Mouse (Mus musculus) heart, adult 2 months (tissue): ENCODE results near the gene Lrrc10b. TPM values are rescaled to one million over a fixed set of nuclear protein-coding genes. Genes with fewer than 3 reads are reported as not detected.

Source experiments
- DNase-seq, 2 experiments: peaks; one replicate each; pipeline ENCODE4 v3.0.0; 2021
- H3K27ac ChIP-seq: fragments of 200-600 bp; 2 replicates; pipeline ENCODE4 v1.8.1; 2022
- H3K27me3 ChIP-seq: fragments of 200-500 bp; 2 replicates; pipeline ENCODE4 v1.6.1; 2012; ENCODE audit warnings: mild to moderate bottlenecking, low read length, inconsistent platforms, mixed read lengths; ENCODE audit not compliant: control insufficient read depth, insufficient read depth
- H3K36me3 ChIP-seq: fragments of 200-500 bp; 2 replicates; pipeline ENCODE4 v1.6.1; 2012; ENCODE audit warnings: low read length, inconsistent platforms; ENCODE audit not compliant: control insufficient read depth, insufficient read depth
- H3K4me1 ChIP-seq: fragments of 200-500 bp; 2 replicates; pipeline ENCODE4 v1.6.1; 2011; ENCODE audit warnings: low read length; ENCODE audit not compliant: control insufficient read depth, insufficient read depth
- H3K4me3 ChIP-seq: fragments of 200-600 bp; 2 replicates; pipeline ENCODE4 v1.8.1; 2022
- H3K79me2 ChIP-seq: fragments of 200-500 bp; replicated peaks from 2 replicates; pipeline ENCODE4 v1.6.1; 2012; ENCODE audit warnings: mild to moderate bottlenecking, inconsistent platforms, low read length, moderate library complexity, mixed read lengths; ENCODE audit not compliant: control insufficient read depth, insufficient read depth
- H3K9ac ChIP-seq: fragments of 200-500 bp; 2 replicates; pipeline ENCODE4 v1.6.1; 2012; ENCODE audit warnings: low read depth, mild to moderate bottlenecking, control low read depth, inconsistent platforms, low read length, mixed read lengths
- CTCF ChIP-seq: fragments of 200-600 bp; IDR thresholded peaks from 2 replicates; pipeline ENCODE4 v1.8.1; 2022; ENCODE audit warnings: antibody characterized with exemption, mild to moderate bottlenecking, moderate library complexity
- EP300 ChIP-seq: fragments of 200-500 bp; IDR thresholded peaks from 2 replicates; pipeline ENCODE4 v1.6.1; 2011; ENCODE audit warnings: low read depth, low read length, control low read depth; ENCODE audit not compliant: insufficient read depth
- POLR2A ChIP-seq: fragments of 200-500 bp; IDR thresholded peaks from 2 replicates; pipeline ENCODE4 v1.6.1; 2011; ENCODE audit warnings: mild to moderate bottlenecking, low read depth, low read length, control low read depth; ENCODE audit not compliant: insufficient read depth
- WGBS: fragments of 180-500 bp; shearing (Covaris S2); methylation state at CpG from one replicate; pipeline ENCODE4 v1.1.7; 2018; 5-methylcytosine and 5-hydroxymethylcytosine counted together
- intact Hi-C: fragments of 180-260 bp; cut with DNase I; formaldehyde crosslinking; loops from one replicate; pipeline ENCODE4 v1.15.1; 2025
- polyA plus RNA-seq: library from polyadenylated mRNA; depleted of rRNA; stranded (reverse); fragments of >200 nt; gene quantifications from 2 replicates; pipeline ENCODE4 v1.2.3, GENCODE M21; 2012
- total RNA-seq, 2 experiments: library from RNA; stranded (reverse); gene quantifications; 2 replicates each; pipeline ENCODE4 v1.2.3; 2021

Gene Lrrc10b
- total and polyA plus RNA-seq, 3 experiments, result 1.2 to 2.3 (median 1.7) TPM

DNA sequence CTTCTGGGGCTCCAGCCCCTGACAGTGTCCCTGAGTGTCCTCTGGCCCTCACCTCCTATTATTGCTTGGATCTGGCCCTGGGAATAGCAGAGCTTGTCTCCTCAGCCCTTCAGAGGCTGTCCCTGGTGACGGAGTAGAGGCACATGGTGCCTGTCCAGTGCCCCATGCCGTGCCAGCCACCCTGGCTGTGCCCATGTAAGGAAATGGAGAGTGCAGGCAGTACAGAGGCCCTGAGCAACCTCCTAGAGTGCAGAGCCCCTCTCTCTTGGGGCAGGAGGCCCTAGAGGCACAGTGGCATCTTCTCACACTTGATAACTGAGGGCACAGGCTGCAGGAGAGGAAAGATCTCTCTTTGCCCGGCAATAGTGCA is 1.9 kb downstream of the Lrrc10b start:
- H3K27ac ChIP-seq, result no peak overlapping the region
- H3K4me3 ChIP-seq, result no peak overlapping the region
- H3K9ac ChIP-seq, result no peak overlapping the region
- H3K27me3 ChIP-seq, result peaks cover 13% of the 10 kb centered on the region
- no peaks in the 10 kb centered on the region for H3K4me1 ChIP-seq
- intact Hi-C loops, result no loop called here
- no peaks in the 10 kb centered on the region for H3K79me2 ChIP-seq
- no peaks in the 10 kb centered on the region for H3K36me3 ChIP-seq
- DNase-seq, result peak in 1 of 2 experiments; percentile 35
- 48% methylated on average over 3 of the region's 3 CpGs for WGBS
- TF ChIP-seq EP300, result no peak
- TF ChIP-seq CTCF, result no peak
- TF ChIP-seq POLR2A, result no peak

DNA sequence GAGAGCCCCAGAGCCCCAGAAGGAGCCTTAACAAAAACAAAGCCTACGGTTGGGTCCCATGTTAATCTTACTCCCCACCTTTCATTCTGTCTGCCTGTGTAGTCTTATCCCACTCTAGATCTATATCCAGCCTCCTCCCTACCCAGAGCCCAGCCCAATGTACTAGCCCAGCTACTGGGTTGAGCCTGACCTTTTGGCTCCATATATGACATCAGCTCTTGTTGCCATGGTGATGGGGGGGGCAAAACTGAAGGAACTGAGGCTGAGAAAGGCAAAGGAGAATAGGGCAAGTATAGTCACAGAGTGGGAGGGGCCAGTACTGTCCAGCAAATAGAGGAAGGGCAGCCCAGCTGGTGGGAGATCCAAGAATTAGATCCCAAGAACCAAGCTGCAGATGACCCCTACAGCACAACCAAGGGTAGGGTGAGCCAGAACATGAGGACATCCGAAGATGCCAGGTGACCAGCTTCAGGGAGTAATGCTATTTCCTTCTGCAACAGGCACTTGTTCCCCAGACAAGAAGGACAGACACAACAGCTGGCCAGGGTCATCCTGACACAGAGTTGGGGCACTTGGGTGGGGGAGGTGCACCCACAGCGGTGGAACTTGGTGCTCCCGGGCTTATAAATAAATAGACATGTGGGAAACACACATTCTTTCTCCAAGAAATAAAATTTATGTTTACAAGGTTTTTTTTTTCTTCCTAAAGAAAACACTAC is 2.4 kb downstream of the Lrrc10b start:
- intact Hi-C loops, result no loop called here
- no peaks in the 10 kb centered on the region for H3K36me3 ChIP-seq
- no peak overlapping the region; the same call in 1 of the 2 replicates for H3K27ac ChIP-seq
- H3K4me3 ChIP-seq, result no peak overlapping the region
- H3K79me2 ChIP-seq, result no peaks in the 10 kb centered on the region
- H3K27me3 ChIP-seq, result peaks cover 11% of the 10 kb centered on the region
- 64% methylated on average over 4 of the region's 4 CpGs for WGBS
- H3K4me1 ChIP-seq, result no peaks in the 10 kb centered on the region
- DNase-seq, result no peak
- no peak overlapping the region for H3K9ac ChIP-seq
- TF ChIP-seq POLR2A, result no peak
- TF ChIP-seq CTCF, result no peak
- TF ChIP-seq EP300, result no peak

DNA sequence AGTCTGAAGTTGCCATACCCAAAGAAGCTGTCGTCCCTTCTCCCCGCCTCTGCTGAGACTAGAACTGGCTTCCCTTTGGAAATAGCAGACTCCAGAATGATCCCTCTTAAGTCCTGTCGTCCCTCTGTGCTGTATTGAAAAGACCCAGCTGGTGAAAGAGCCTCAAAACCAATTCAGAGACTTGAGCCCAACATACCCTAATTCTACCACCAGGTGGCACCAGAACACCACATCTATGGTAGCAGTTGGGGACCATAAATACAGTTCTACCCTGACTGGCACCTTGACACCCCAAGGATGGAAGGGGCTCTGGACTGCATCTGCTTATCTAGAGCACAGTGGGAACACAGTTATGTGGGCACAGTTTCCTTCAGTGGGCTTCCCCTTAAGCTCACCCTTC is 7.6 kb downstream of the Lrrc10b start:
- TF ChIP-seq CTCF (peak; percentile 90), POLR2A (no peak)
- Histone ChIP-seq H3K79me2 (no peaks in the 10 kb centered on the region), H3K4me3 (no peak overlapping the region), H3K4me1 (no peaks in the 10 kb centered on the region), H3K27me3 (no peaks in the 10 kb centered on the region), H3K27ac (no peak overlapping the region), H3K36me3 (no peaks in the 10 kb centered on the region), H3K9ac (no peak overlapping the region)
- peak; percentile 47 to 63 for DNase-seq
- WGBS, result 6% methylated on average over 3 of the region's 3 CpGs
- intact Hi-C loops, result loop anchor here (1.0 to 5.0 kb wide), 2 partner anchors 37 to 153 kb away; no protein-coding TSS in a partner anchor

- no peak for TF ChIP-seq POLR2A
- TF ChIP-seq CTCF, result no peak
- no peak for TF ChIP-seq EP300
- Histone ChIP-seq H3K9ac (no peak overlapping the region), H3K4me3 (no peak overlapping the region), H3K27me3 (no peaks in the 10 kb centered on the region), H3K79me2 (no peaks in the 10 kb centered on the region), H3K4me1 (no peaks in the 10 kb centered on the region), H3K36me3 (no peaks in the 10 kb centered on the region), H3K27ac (no peak overlapping the region)
- WGBS, result 71% methylated on average over 6 of the region's 6 CpGs
- intact Hi-C loops, result loop anchor here (1.0 to 5.0 kb wide), 2 partner anchors 37 to 153 kb away; no protein-coding TSS in a partner anchor
- no peak for DNase-seq
Measured at GRCm38 (mm10) chr19:10449190-10449589, 8.1 kb downstream of the Lrrc10b start.

- H3K9ac ChIP-seq, result no peak overlapping the region
- no peak for DNase-seq
- H3K79me2 ChIP-seq, result no peaks in the 10 kb centered on the region
- no peak for TF ChIP-seq POLR2A
- TF ChIP-seq CTCF, result no peak
- TF ChIP-seq EP300, result no peak
- WGBS, result 89% methylated on average over 7 of the region's 7 CpGs
- no peak overlapping the region for H3K4me3 ChIP-seq
- no peaks in the 10 kb centered on the region for H3K36me3 ChIP-seq
- H3K27ac ChIP-seq, result no peak overlapping the region
- H3K4me1 ChIP-seq, result no peaks in the 10 kb centered on the region
- intact Hi-C loops, result loop anchor here (5.0 kb wide), 1 partner anchor 154 kb away; no protein-coding TSS in a partner anchor
- H3K27me3 ChIP-seq, result no peaks in the 10 kb centered on the region
Measured at GRCm38 (mm10) chr19:10448275-10448674, 9.0 kb downstream of the Lrrc10b start.

DNA sequence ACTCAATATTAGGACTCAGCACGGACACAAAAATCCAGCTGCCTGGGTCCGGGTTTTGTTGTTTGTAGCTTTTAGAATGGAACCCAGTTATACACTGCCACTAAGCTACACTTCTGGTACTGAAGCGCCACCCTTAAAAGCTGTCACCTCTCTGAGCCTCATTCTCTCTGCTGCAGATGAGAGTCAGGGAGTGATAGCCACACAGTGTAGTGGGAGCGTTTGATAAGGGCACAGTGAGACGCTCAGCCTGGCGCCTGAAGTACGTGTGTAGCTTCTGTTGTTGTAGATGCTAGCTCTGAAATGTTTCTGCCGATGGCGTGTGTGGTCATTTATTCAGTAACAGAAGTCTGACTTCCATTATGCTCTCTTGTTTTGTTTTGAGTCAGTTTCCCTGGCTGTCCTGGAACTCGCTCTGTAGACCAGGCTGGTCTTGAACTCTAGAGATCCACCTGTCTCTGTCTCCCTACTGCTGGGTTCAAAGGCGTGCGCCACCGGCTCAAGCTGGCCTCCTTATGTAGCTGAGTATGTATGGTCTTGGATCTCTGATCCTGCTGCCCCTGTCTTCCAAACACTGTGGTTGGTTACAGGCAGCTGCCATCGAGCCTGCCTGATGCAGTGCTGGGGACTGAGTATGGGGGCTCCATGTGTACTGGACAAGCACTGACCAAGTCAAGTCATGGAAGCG is 12.4 kb downstream of the Lrrc10b start:
- H3K79me2 ChIP-seq, result no peaks in the 10 kb centered on the region
- no peak for TF ChIP-seq CTCF
- no peak for TF ChIP-seq POLR2A
- no peak for TF ChIP-seq EP300
- no peak for DNase-seq
- no peaks in the 10 kb centered on the region for H3K4me1 ChIP-seq
- H3K9ac ChIP-seq, result no peak overlapping the region
- H3K27ac ChIP-seq, result no peak overlapping the region
- WGBS, result 80% methylated on average over 15 of the region's 15 CpGs
- no peaks in the 10 kb centered on the region for H3K36me3 ChIP-seq
- no peaks in the 10 kb centered on the region for H3K27me3 ChIP-seq
- no peak overlapping the region for H3K4me3 ChIP-seq
- intact Hi-C loops, result loop anchor here (5.0 kb wide), 1 partner anchor 157 kb away; no protein-coding TSS in a partner anchor
